Mouse (Mus musculus): ENCODE data around the gene Slc12a9.

- no peak for TF ChIP-seq POLR2A (IDR thresholded peaks at IDR 0.05; ENCODE audit: insufficient read length, low read depth)
- TF ChIP-seq USF1 (IDR thresholded peaks at IDR 0.05; ENCODE audit: low read depth) = no peak
- no peak for TF ChIP-seq POLR2AphosphoS2 (IDR thresholded peaks at IDR 0.05; ENCODE audit: insufficient read length, low read depth)
- TF ChIP-seq MAX (IDR thresholded peaks at IDR 0.05; ENCODE audit: low read depth) = no peak
- TF ChIP-seq TCF12 (IDR thresholded peaks at IDR 0.05; ENCODE audit: insufficient read depth, poor library complexity, severe bottlenecking) = no peak
Measured at GRCm38 (mm10) chr5:137313466-137314192, 19.8 kb downstream of the Slc12a9 start.
